Mouse (Mus musculus) CD4-positive helper T cell, adult 2 months (primary cell): Measurements from ENCODE around the gene Errfi1.
"Not testable (repeated sequence)": the region's sequence is repeated elsewhere in the genome, so short reads cannot be mapped to it uniquely, and the experiment has no call there.

Experiments
- DNase-seq: peaks from one replicate; pipeline ENCODE4 v3.0.0-alpha.2; 2012; ENCODE audit warnings: low read depth, missing footprints, low spot score

The Errfi1 gene

DNA sequence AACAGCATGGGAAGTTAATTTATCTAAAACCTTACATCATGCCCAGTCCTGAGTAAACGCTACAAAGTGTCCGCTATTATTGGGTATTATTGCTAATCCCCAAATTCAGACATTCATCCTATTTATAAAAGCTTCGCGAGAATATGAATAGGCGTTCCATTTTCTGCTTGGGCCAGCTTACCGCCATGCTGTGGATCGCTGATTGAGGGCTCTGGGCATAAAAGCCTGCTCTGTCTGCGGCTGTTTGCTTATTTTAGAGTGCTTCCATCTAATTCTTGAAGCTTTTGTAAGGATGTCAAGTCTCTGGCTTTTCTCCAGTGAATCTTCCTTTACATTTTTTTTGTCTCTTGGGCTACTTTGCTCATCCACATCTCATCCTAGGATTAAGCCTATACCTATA, 7.4 kb upstream of the Errfi1 start:
- no peak for DNase-seq

DNA sequence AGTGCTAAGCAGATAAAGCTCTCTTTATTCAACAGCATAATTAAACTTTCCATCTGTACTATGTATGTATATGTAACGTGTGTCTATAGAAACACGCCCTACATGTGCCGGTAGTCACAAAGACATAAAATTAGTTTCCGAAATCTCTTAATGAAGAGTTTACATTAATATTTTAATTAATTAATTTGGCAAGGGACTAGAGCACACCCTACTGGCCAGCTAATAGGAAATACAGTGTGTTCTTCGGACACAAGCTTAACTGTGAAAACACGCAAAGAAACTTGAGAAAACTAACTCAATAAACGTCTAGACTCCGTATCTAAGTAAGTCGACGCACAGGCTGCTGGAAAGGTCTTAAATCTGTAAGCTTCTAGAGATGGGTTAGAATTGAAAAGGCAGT, 3.8 kb upstream of the Errfi1 start:
- no peak for DNase-seq

- DNase-seq, result no peak
These were observed 2.8 kb upstream of the Errfi1 start for GRCm38 (mm10) chr4:150850893-150851292.

GRCm38 (mm10) chr4:150852045-150852444, 1.7 kb upstream of the Errfi1 start:
- no peak for DNase-seq

DNA sequence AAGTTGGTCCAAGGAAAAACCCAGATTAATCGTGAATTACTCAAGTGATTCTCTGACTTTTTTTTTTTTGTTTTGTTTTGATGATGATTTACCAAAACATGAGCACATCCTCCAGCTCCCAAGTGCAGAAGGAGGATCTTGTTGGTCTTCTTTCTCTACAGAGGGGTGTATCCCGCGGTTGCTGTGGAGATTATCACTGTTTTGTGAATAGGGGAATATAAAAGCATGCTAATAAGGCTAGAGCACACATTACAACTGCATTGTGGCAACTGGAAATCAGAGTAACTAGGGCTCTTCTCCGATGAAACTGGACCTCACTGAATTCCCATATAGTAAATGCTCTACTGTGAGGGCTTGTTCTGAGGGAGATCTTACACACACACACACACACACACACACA, 1.2 kb upstream of the Errfi1 start:
- DNase-seq, result no peak

GRCm38 (mm10) chr4:150854839-150855246, 1.1 kb downstream of the Errfi1 start:
- peak; percentile 96 for DNase-seq

DNA sequence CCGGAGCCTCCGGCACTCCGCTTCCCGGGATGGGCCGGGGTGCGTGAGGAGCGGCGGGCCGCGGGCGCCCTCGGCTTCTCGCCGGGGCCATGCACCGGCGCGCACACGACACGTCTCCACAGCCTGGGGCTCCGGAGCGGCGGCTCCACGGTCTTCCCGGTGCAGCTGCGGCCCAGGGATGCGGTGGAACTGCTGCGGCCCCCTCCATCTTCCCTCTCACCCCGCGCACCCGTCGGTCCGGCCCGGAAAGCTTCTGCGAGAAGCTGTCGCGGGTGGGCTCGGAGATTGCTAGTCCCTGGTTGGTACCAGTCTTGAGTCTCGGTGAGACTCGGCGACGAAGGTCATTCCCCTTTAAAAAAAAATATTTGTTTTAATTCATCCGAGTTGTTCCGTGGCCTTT, 1.6 kb downstream of the Errfi1 start:
- no peak for DNase-seq

GRCm38 (mm10) chr4:150860526-150860925, 6.8 kb downstream of the Errfi1 start:
- DNase-seq, result no peak

DNA sequence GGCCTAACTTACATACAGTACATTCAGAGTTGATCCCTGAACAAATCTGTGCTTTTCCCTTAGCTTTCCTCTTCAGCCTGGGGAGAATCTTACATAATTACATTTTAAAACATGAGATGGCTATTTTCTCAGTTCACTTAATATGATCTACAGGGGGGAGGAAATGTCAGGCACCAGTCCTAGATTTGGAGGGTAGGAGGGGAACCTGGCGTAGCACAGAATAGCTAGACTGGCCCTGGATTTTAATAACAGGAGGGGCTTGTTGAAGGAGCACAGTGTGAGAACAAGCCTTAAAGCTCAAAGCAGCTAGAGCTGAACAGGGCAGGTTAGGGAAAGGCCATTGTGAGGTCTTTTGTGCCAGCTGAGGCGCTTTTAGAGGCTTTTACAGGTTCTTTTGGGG, 7.4 kb downstream of the Errfi1 start:
- DNase-seq, result no peak

DNA sequence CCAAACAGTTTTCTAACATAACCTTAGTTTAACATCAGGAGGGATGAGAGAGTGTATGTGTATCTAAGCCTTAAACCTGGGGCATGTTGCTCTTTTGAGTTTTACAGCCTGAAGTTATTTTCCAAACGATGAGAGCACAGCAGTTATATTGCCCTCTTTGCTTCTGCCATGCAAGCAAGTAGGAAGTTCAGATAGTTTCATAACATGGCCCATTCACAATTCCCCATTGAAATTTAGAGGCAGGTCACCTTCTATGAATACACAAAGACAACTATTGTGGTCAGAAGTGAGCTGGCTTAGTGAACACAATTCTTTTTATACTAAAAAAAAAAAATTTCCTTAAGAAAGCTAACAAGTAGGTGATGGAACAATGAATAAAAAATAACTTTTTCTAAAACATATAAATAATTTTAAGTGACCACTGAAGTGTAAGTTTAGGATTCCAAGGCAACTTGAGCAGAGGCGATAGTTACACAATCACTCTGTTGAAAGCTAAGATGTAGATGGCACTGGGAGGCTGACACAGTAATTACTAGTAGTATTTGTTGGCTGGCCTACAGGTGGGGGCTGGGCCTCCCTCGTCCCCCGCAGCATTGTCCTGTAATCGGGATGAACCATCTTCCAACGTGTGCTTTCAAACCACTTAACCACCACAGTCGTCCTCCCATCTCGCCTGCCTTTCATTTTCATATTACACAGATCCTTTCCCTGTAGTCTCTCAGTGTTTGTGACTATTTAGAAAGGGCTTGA, 9.1 kb downstream of the Errfi1 start:
- no peak for DNase-seq

- peak; percentile 47 for DNase-seq
These were observed 11.7 kb downstream of the Errfi1 start for GRCm38 (mm10) chr4:150865371-150865770.

- no peak for DNase-seq
These were observed 12.3 kb downstream of the Errfi1 start for GRCm38 (mm10) chr4:150866069-150866468.

GRCm38 (mm10) chr4:150866494-150866893, 12.8 kb downstream of the Errfi1 start:
- DNase-seq, result no peak

GRCm38 (mm10) chr4:150868161-150868560, 14.4 kb downstream of the Errfi1 start:
- no peak for DNase-seq

DNA sequence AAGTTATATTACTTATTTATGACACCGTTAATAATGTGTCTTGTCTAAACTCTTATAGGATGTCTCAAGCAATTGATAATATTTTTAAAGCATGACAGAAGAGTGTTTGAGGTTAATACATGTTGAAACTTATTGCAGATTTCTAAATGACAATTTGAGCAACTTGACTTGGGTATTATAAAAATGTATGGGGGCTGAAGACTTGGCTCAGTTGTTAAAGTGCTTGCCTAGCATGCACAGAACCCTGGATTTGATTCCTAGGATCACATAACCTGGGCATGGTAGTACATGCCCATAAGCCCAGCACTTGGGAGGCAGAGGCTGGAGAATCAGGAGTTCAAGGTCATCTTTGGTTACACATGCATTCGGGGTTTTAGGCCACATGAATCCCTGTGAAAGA, 15.1 kb downstream of the Errfi1 start:
- DNase-seq, result no peak

DNA sequence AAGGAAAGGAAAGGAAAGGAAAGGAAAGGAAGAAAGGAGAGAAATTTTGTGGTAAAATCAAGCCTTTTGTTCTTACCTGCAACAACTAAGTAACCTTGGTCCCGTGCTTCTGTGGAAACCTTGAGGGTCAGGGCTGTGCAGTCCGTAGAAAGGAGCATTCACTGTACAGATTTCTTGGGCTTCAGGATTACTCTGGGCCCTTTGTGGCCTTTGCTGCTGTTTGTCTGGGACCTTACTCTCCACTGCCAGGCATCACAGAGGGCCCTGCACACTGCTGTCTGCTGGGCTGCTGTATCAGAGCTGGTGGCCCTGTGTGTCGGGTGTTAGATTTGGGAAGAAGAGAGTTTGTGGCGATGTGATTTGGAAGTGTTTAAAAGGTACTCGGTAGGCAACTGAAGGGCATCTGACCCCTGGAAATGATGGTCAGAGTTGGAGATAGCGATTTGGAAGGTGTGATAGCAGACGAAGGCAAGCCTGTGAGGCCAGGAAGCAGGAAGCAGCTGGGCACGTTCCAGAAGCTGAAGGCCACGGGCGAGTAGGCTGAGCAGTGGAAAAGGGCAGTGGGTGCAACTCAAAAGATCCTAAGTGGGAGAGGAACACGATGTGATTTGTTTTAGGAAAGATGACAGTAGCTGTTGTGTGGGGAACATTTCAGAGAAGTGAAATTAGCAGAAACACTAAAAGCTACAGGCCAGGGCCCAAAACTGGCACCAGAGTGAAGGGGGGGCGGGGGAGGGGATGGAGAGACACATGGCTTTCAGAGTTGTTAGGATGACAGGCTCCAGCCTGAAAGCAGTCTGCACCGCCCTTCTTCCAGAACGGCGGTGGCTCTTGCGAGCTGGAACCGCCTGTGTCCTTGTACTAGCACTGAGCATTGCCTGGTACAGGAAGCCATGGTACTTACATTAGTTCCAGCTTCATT, 15.8 kb downstream of the Errfi1 start:
- no peak for DNase-seq

DNA sequence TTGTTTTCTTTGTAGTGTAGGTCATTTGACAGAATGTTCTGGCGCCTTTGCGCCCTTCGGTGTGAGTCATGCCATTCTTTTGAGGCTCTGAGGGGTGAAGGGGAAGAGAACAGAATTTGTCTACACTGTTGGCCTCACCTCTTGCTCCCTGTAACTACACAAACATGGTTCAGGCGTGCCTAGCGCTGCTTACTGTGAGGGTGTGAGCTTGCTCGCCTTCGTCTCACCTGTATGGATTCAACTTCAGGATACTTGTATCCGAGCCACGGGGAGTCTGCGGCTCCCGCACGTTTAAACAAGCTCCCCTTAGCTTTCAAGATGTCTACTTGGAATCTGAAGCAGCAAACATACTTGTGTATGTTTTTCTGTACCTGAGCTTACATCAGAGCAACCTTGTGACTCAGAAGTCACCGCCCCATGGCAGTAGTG, 17.3 kb downstream of the Errfi1 start:
- no peak for DNase-seq

- DNase-seq, result no peak
These were observed 17.8 kb downstream of the Errfi1 start for GRCm38 (mm10) chr4:150871392-150872138.

GRCm38 (mm10) chr4:150872139-150872651, 18.5 kb downstream of the Errfi1 start:
- no peak for DNase-seq

DNA sequence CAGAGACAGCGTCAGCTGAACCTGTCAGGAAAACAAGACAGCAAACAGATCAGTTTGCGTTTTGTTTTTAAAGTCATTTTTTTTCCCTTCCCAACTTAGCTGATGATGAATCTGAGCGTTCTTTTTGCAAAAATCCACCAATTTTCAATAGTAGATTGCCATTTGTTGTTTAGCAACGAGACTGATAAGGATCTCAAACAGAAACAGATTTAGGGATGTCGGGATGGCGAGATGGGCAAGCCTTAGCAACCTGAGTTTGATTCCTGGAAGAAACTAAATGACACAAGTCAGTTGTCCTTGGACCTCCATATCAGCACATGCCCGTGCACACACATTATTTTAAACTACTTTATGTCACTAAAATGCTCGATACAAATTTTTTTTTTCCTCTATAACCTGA, 19.0 kb downstream of the Errfi1 start:
- no peak for DNase-seq

GRCm38 (mm10) chr4:150874416-150874815, 20.7 kb downstream of the Errfi1 start:
- DNase-seq, result not testable (repeated sequence)

- no peak for DNase-seq
These were observed 21.7 kb downstream of the Errfi1 start for GRCm38 (mm10) chr4:150875393-150875792.
